Mouse (Mus musculus): Measurements from ENCODE around the gene Hnrnpul1. TPM values are rescaled to one million over a fixed set of nuclear protein-coding genes. Genes with fewer than 3 reads are reported as not detected.
A peak's percentile ranks its signal among the peaks of the same experiment; 100 is the strongest.

Hnrnpul1 gene
- total and polyA plus RNA-seq, 2 experiments from 2014 or later = 47.8 to 126 TPM

DNA sequence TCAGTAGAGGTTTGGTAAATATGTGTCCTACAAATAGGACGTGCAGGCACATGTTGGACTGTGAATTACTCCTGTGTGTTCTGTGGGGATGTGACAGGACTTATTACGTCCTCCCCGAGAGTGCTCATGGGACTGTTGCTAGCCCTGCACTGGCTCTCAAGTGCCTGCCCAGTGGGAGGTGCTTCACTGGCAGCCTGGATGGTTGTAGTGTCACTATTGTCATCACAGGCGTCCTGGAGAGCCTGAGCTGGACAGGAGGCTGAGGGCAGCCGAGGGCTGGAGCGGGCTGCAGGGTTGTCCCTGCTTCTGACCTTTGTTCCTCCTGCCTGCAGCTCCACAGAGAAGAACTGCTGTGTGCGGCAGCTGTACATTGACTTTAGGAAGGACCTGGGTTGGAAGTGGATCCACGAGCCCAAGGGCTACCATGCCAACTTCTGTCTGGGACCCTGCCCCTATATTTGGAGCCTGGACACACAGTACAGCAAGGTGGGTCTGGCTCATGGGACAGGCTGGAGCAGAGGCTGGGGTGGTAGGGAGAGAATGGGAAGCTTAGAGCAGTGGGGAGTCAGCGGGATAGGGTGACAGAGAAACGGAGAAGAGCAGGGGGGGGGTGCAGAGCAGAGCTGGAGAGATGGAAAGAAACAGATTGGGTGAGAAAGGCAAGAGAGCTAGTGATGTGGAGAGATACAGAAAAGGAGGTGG lies 50.6 kb downstream of the Hnrnpul1 start:
- no peak for TF ChIP-seq CTCF (IDR thresholded peaks at IDR 0.05)
- Histone ChIP-seq H3K9me3 (ENCODE audit: low read length) (no peaks in the 10 kb centered on the region), H3K27ac (ENCODE audit: low read depth, low read length) (no peak overlapping the region), H3K27me3 (ENCODE audit: insufficient read depth, low read length) (no peaks in the 10 kb centered on the region), H3K9ac (replicated peaks; ENCODE audit: low read length, poor library complexity, severe bottlenecking) (no peak overlapping the region), H3K4me1 (ENCODE audit: insufficient read depth, low read length) (no peaks in the 10 kb centered on the region), H3K36me3 (ENCODE audit: insufficient read depth, low read length) (no peaks in the 10 kb centered on the region), H3K4me2 (ENCODE audit: low read depth, low read length, poor library complexity, severe bottlenecking) (peak overlapping the region; percentile 75), H3K4me3 (ENCODE audit: low read depth, low read length) (peak overlapping the region; percentile 29; the same call in 1 of the 2 replicates)
- DNase-seq (ENCODE audit: low spot score) (no peak), ATAC-seq (ENCODE audit: low FRiP score) (peak; percentile 20; the same call in 1 of the 2 replicates)
- WGBS = 28% methylated on average over 10 of the region's 10 CpGs

DNA sequence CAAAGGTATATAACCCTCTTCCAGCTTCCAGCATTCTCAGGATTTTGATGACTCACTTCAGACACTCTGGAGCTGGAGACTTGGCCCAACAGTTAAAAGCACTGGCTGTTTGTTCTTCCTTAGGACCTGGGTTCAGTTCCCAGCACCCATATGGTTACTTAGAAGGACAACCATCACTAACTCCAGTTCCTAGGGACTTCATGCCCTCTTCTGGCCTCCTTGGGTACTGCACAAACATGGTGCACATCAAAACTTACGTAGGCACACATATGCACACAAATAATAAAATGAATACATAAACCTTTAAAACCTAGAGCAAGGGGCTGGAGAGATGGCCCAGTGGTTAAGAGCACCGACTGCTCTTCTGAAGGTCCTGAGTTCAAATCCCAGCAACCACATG lies 52.2 kb downstream of the Hnrnpul1 start:
- Histone ChIP-seq H3K4me2 (ENCODE audit: low read depth, low read length, poor library complexity, severe bottlenecking) (no peak overlapping the region), H3K4me1 (ENCODE audit: insufficient read depth, low read length) (no peaks in the 10 kb centered on the region), H3K9ac (replicated peaks; ENCODE audit: low read length, poor library complexity, severe bottlenecking) (no peak overlapping the region), H3K4me3 (ENCODE audit: low read depth, low read length) (no peak overlapping the region), H3K27ac (ENCODE audit: low read depth, low read length) (no peak overlapping the region), H3K9me3 (ENCODE audit: low read length) (no peaks in the 10 kb centered on the region), H3K27me3 (ENCODE audit: insufficient read depth, low read length) (no peaks in the 10 kb centered on the region), H3K36me3 (ENCODE audit: insufficient read depth, low read length) (no peaks in the 10 kb centered on the region)
- DNase-seq (ENCODE audit: low spot score) (no peak), ATAC-seq (ENCODE audit: low FRiP score) (no peak)
- peak; percentile 15; the same call in 1 of the 2 replicates for TF ChIP-seq CTCF (IDR thresholded peaks at IDR 0.05)
- 96% methylated on average over 2 of the region's 2 CpGs for WGBS

DNA sequence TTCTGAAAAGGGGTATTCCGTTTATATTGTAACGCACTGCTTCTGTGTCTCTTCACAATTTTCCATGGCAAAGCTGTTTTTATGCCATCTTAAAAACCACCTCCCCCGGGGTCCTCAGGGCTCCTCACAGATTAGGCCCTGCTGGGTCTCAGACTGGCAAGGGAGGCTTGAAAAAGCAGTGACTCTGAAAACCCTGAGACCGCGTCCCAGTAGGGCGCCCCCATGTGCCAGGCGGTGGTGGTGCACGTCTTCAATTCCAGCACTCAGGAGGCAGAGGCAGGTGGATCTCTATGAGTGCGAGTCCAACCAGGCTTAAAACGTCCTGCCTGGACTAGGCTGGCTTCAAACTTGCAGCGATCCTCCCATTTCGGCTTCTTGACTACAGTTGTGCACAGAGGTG lies 53.8 kb downstream of the Hnrnpul1 start:
- DNase-seq (ENCODE audit: low spot score) (no peak), ATAC-seq (ENCODE audit: low FRiP score) (no peak)
- 78% methylated on average over 12 of the region's 12 CpGs for WGBS
- no peak overlapping the region for H3K4me3 ChIP-seq (ENCODE audit: low read depth, low read length)
- peak; percentile 29; the same call in 1 of the 2 replicates for TF ChIP-seq CTCF (IDR thresholded peaks at IDR 0.05)
- no peaks in the 10 kb centered on the region for H3K36me3 ChIP-seq (ENCODE audit: insufficient read depth, low read length)
- no peak overlapping the region for H3K27ac ChIP-seq (ENCODE audit: low read depth, low read length)
- H3K9me3 ChIP-seq (ENCODE audit: low read length) = no peaks in the 10 kb centered on the region
- no peak overlapping the region for H3K4me2 ChIP-seq (ENCODE audit: low read depth, low read length, poor library complexity, severe bottlenecking)
- no peaks in the 10 kb centered on the region for H3K4me1 ChIP-seq (ENCODE audit: insufficient read depth, low read length)
- no peak overlapping the region for H3K9ac ChIP-seq (replicated peaks; ENCODE audit: low read length, poor library complexity, severe bottlenecking)
- H3K27me3 ChIP-seq (ENCODE audit: insufficient read depth, low read length) = no peaks in the 10 kb centered on the region

DNA sequence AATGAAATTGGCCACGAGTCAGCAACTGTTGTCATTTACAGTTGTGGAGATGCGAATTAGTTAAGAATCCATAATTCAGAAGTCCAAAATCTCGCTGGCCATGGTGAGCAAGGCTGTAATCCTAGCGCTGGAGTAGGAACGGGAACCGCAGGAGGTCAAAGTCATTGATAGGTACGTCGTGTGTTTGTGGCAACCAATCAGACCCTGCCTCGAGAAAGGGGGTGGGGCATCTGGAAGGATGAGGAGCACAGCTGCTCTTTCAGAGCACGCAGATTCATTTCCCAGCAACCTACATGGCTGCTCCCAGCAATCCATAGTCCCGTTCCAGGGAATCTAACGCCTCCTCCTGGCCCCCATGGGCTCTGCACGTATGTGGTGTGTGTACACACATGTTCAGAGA lies 54.7 kb downstream of the Hnrnpul1 start:
- Histone ChIP-seq H3K4me1 (ENCODE audit: insufficient read depth, low read length) (no peaks in the 10 kb centered on the region), H3K27ac (ENCODE audit: low read depth, low read length) (no peak overlapping the region), H3K4me3 (ENCODE audit: low read depth, low read length) (no peak overlapping the region), H3K4me2 (ENCODE audit: low read depth, low read length, poor library complexity, severe bottlenecking) (no peak overlapping the region), H3K27me3 (ENCODE audit: insufficient read depth, low read length) (no peaks in the 10 kb centered on the region), H3K9me3 (ENCODE audit: low read length) (no peaks in the 10 kb centered on the region), H3K36me3 (ENCODE audit: insufficient read depth, low read length) (no peaks in the 10 kb centered on the region), H3K9ac (replicated peaks; ENCODE audit: low read length, poor library complexity, severe bottlenecking) (no peak overlapping the region)
- TF ChIP-seq CTCF (IDR thresholded peaks at IDR 0.05) = no peak
- WGBS = 54% methylated on average over 13 of the region's 13 CpGs
- no peak for ATAC-seq (ENCODE audit: low FRiP score)
- no peak for DNase-seq (ENCODE audit: low spot score)

DNA sequence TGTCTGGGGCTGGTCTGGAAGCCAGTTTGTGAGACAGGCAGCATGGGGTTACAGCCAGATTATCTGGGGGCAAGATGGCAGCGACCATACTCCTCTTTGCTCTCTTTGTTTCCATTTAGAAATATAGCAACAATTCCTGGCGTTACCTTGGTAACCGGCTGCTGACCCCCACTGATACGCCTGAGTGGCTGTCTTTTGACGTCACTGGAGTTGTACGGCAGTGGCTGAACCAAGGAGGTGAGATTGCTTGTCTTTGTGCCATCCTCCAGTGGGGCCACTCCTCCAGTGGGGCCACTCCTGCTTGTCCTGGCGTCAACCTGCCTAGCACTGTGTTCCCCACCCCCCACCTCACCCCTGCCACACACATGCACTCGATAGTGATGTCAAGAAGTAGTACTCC lies 60.5 kb downstream of the Hnrnpul1 start:
- ATAC-seq (ENCODE audit: low FRiP score) = peak; percentile 61
- DNase-seq (ENCODE audit: low spot score) = no peak
- Histone ChIP-seq H3K4me1 (ENCODE audit: insufficient read depth, low read length) (no peaks in the 10 kb centered on the region; the same call in 1 of the 2 replicates), H3K4me3 (ENCODE audit: low read depth, low read length) (no peak overlapping the region), H3K9me3 (ENCODE audit: low read length) (no peaks in the 10 kb centered on the region), H3K36me3 (ENCODE audit: insufficient read depth, low read length) (no peaks in the 10 kb centered on the region), H3K27ac (ENCODE audit: low read depth, low read length) (peak overlapping the region; percentile 47; the same call in 1 of the 2 replicates), H3K9ac (replicated peaks; ENCODE audit: low read length, poor library complexity, severe bottlenecking) (no peak overlapping the region), H3K27me3 (ENCODE audit: insufficient read depth, low read length) (peaks cover 17% of the 10 kb centered on the region; the same call in 1 of the 2 replicates), H3K4me2 (ENCODE audit: low read depth, low read length, poor library complexity, severe bottlenecking) (no peak overlapping the region)
- WGBS = 35% methylated on average over 8 of the region's 8 CpGs
- no peak for TF ChIP-seq CTCF (IDR thresholded peaks at IDR 0.05)

DNA sequence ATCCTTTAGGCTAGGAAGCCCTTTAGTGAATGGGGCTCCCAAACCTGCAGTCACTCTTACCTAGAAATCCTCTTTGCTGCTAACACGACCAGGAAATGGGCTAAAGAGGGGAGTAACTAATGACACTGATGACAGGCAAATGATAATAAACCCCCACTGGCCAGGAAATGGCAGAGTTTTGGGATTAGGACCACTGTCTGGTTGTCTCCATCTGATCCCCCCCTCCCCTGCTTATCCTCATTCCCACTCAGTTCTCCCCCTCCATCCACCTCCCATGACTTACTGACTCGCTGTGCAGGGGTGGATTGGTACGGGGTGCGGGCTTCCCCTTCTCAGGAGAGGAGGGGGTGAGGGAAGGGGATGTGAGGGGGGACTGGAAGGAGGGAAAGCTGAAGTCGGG lies 64.5 kb downstream of the Hnrnpul1 start:
- DNase-seq (ENCODE audit: low spot score) (no peak), ATAC-seq (ENCODE audit: low FRiP score) (no peak)
- Histone ChIP-seq H3K27me3 (ENCODE audit: insufficient read depth, low read length) (peaks cover 42% of the 10 kb centered on the region), H3K27ac (ENCODE audit: low read depth, low read length) (no peak overlapping the region), H3K9me3 (ENCODE audit: low read length) (no peaks in the 10 kb centered on the region), H3K4me2 (ENCODE audit: low read depth, low read length, poor library complexity, severe bottlenecking) (no peak overlapping the region), H3K9ac (replicated peaks; ENCODE audit: low read length, poor library complexity, severe bottlenecking) (no peak overlapping the region), H3K36me3 (ENCODE audit: insufficient read depth, low read length) (no peaks in the 10 kb centered on the region), H3K4me1 (ENCODE audit: insufficient read depth, low read length) (peaks cover 6% of the 10 kb centered on the region), H3K4me3 (ENCODE audit: low read depth, low read length) (no peak overlapping the region)
- TF ChIP-seq CTCF (IDR thresholded peaks at IDR 0.05) = no peak
- 39% methylated on average over 5 of the region's 5 CpGs for WGBS
